Mouse (Mus musculus): ENCODE results near the gene Ppp1r12b. TPM values are rescaled to one million over a fixed set of nuclear protein-coding genes. Genes with fewer than 3 reads are reported as not detected.

Ppp1r12b gene
- total RNA-seq, 2 experiments from 2014 or later = 16.7 to 32.8 TPM

DNA sequence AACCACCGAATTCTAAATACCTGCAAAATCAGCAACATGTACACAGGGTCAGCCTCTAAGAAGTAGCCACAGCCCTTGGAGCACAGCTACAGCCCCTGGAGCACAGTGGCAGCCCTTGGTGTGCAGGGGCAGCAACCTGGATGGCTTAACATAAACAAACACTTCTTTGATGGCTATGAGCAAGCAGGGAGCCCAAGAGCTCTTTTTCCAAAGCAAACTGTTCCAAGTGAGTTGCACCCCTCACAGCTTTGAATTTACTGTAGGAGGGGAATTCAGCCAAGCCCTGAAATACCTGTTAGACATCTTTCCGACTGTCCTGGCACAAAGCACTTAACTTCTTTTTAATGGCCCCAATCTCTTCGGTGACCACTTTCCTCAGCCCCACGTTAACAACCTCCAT, 14.9 kb downstream of the Ppp1r12b start:
- no peak for DNase-seq

- no peak for DNase-seq
Measured at GRCm38 (mm10) chr1:134938233-134938632, 17.5 kb downstream of the Ppp1r12b start.

- no peak for DNase-seq
Measured at GRCm38 (mm10) chr1:134936335-134936734, 19.4 kb downstream of the Ppp1r12b start.

DNA sequence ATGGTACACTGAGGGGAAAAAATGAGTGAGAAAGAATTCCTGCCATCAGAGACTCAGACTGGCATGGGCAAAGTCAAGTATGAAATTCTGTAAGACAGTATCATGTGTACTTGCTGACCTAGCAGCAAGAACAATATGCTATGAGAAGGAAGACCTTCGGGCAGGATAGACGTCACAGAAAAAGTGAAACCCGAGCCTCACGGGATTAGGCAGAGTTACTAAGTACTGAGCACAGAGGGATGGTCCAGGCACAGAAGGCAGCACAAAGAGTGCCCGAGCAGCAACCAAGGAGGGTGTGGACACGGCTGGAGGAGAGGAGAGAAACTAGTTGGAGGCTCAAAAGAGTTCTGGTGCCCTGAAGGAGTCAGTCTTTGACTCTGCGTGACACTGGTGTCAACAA, 23.3 kb downstream of the Ppp1r12b start:
- no peak for DNase-seq

GRCm38 (mm10) chr1:134919010-134919409, 36.7 kb downstream of the Ppp1r12b start:
- no peak for DNase-seq

DNA sequence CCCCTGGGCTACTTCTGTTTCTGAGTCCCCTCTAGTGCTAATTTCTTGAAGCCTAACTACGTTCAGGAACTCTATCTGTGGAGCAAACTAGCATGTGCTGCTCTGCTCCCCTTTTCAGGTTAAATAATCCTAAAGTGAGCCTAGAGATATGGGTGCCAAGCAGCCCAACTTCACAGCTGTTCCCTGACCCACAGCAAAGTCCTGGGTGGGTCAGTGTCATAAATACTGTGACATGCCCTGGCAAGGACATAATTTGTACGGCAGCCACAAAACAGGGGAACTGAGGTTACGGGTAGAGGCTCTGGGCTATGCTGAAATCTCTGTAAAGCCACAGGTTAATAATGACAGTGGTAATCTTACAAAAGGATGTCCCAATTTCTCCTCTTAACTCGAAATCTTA, 40.3 kb downstream of the Ppp1r12b start:
- no peak for DNase-seq

DNA sequence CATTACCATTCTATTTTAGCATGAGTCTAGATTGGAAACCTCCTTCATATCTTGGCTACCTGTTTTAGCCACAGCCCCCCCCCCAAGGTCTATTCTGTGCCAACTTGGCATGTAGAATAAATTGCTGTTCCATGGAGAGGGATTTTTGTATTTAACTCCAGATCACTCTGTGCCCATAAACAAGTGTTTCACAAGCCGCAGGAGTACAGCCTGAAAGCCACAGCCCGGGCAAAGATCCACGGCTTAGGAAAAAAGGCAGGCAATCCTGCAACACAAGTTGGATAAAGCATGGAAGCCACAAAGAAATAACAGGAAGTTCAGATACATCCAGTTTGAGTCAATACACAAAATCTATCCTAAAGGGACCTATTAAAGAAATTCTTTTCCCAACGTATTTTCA, 42.2 kb downstream of the Ppp1r12b start:
- peak; percentile 56 for DNase-seq

DNA sequence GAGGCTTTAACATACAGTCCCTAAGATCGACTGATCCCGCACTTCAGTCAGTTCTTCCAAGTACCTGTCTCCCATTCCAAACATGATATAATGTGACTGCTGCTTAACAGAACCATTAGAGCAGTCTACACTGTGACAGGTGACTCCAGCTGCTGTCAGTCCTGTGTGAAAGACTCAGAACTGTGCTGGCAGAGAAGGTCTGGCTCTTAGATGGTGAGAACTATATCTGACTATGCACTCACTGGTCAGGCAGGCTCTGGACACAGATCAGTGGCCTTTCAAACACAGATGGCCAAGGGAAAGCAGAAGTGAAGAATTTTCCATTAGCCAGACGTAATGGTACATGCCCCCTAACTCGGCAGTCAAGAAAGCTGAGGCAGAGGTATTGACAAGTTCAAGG, 43.9 kb downstream of the Ppp1r12b start:
- DNase-seq = no peak

GRCm38 (mm10) chr1:134910037-134910436, 45.7 kb downstream of the Ppp1r12b start:
- no peak for DNase-seq

DNA sequence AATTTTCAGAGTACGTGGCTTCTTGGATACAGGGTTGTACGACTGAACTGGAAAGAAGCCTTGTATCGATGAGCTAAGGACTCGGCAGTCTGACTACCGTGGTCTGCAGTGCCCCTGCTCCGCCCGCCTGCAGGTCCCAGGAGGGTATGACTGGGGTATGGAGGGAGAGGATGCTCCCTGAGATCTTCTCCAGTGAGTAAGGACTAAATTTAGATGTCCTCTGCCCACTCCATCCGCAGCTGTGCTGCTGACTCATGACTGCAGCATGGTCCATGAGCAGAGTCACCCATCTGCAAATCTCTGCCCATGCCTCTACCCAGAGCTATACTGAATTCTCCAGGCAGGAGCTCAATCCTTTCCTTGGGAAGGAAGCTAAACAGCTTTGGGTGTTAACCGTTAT, 46.3 kb downstream of the Ppp1r12b start:
- no peak for DNase-seq

GRCm38 (mm10) chr1:134902051-134902619, 53.6 kb downstream of the Ppp1r12b start:
- DNase-seq = no peak

GRCm38 (mm10) chr1:134896008-134896407, 59.7 kb downstream of the Ppp1r12b start:
- no peak for DNase-seq

DNA sequence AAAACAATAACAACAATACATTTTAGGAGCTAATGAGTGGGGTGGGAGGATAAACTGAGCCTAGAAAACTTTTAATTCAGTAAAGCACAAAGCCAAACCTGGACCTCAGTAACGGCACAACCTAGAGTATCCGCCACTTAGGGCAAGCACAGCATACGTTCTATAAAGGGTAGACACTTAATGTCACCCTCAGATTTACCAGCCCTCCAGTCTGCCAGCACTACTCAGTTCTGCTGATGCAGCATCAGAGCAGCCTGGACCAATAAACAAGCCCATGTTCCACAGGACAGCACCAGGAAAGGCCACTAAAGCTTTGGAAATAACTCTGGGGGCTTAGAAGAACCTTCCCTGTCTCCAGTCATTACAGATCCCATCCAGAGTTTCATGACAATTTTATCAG, 60.9 kb downstream of the Ppp1r12b start:
- no peak for DNase-seq

DNA sequence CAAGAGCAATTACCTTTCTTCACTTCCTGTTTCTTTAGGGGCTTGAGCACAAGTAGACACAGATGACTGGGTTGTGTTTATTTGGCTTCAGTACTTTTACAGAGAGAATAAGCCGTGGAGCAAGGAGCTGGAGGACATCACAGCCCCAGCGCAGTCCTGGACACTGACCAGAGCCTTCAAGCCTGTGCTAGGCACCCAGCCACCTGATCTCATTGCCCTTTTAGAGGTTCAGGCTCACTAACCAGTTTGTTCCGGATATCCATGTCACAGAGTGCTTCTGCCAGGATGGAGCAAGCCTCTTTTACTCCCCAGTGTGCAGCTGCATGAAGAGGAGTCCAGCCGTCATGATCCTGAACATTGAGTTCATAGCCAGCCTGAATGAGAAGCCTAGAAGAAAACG, 63.8 kb downstream of the Ppp1r12b start:
- no peak for DNase-seq

GRCm38 (mm10) chr1:134889629-134890028, 66.1 kb downstream of the Ppp1r12b start:
- DNase-seq = no peak

DNA sequence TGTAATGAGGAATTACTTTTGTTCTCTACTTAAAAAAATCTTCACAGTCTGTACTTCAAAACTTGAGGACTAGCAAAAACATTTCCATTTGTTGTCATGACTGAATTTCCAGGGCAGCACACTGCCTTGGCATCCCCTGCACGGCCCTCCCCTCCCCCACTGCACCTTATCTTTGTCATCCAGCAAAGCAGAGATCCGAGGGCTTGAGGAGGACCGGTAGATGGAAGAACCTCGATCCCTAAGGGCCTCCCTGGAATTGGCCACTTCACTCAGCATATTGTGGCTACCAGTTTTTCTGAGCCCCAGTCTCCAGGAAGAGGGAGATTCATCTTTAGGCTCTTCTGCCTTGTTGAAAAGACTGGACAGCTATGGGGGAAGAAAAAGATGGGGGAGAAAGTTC, 79.9 kb downstream of the Ppp1r12b start:
- DNase-seq = no peak

- no peak for DNase-seq
Measured at GRCm38 (mm10) chr1:134872678-134873077, 83.1 kb downstream of the Ppp1r12b start.

- DNase-seq = no peak
Measured at GRCm38 (mm10) chr1:134866426-134866825, 89.3 kb downstream of the Ppp1r12b start.

GRCm38 (mm10) chr1:134865552-134865951, 90.2 kb downstream of the Ppp1r12b start:
- DNase-seq = no peak

DNA sequence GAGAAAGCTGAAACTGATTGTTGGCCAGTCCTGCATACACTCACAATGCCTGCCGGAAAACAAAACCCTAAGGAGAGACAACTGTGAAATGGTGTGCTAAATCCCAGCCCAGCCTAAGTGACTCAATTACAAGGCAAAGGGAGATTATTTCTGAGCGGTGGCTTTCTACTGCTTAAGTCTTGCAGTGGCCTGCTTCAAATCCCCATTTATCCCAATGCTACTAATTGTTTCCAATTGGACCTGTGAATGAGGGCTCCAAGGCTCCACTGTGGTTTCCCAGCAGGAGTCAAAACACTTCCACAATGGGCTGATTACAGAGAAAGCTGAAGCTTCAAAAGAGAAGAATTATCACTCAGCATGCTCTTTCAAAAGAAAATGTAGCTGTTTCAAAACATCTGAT, 95.2 kb downstream of the Ppp1r12b start:
- DNase-seq = no peak

DNA sequence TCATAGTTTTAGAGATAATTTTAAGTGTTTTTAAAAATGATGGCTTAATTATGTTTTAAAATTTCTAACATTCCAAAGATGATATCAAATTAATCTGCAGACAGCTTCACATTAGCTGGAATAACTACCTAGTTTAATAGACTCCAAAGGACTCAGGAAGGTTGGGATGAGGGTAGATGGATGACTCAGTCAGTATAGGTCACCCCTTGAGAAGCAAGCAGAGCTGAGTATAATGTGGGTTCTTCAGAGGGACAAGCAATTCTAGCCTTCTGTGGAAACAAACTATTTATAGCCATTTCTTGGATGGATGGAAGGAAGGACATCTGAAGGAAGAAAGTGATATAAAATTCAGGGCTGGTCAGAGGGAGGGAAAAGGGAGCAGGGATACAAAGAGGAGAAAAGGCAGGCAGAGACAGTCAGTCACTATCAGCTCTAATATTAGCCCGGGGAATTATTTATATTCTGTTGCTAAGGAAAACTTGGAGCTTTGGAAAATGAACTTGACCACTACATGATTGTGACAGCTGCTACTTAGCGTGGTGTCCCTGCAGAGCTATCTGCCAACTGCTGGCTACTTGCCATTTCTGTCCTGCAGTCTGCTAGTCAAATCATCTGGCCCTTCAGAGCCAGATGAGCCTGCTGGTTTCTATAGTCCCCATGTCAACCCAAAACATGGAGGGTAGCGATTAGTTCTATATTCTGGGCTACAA, 97.2 kb downstream of the Ppp1r12b start:
- DNase-seq = peak; percentile 72

- peak; percentile 83 for DNase-seq
Measured at GRCm38 (mm10) chr1:134854325-134854982, 101.3 kb downstream of the Ppp1r12b start.

GRCm38 (mm10) chr1:134852797-134853196, 102.9 kb downstream of the Ppp1r12b start:
- no peak for DNase-seq

DNA sequence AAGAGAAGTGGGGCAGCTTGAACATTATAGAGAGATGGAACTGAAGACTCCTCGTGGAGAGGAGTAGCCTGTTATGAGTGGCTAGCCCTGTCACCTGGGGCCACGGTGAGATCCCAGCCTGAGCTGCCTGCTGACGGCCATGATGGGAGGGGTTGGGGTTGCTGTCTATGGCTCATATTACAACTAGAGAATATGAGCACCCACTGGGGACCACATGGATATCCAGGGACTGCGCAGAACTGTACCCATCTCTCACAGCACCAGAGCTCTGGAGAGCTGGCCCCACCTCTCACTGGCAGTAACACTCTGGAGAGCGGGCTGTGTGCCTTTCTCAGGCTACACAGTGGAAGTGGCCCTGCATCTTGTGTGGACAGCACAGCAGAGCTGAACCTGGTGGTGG, 104.5 kb downstream of the Ppp1r12b start:
- no peak for DNase-seq

Measured in adrenal gland, postnatal 10 days (tissue).